Mouse (Mus musculus): Measurements from ENCODE around the gene 1500009L16Rik. TPM values are rescaled to one million over a fixed set of nuclear protein-coding genes. Genes with fewer than 3 reads are reported as not detected.

1500009L16Rik gene
- polyA plus RNA-seq, 1 experiment from 2014 or later: 11.7 TPM

- no peak overlapping the region for H3K4me3 ChIP-seq (ENCODE audit: low read depth, low read length)
- H3K9me3 ChIP-seq (ENCODE audit: control insufficient read depth, low read length): no peaks in the 10 kb centered on the region
- H3K4me2 ChIP-seq (replicated peaks; ENCODE audit: low read depth): no peak overlapping the region
- H3K4me1 ChIP-seq (replicated peaks; ENCODE audit: control insufficient read depth, insufficient read depth): no peaks in the 10 kb centered on the region
- H3K27ac ChIP-seq (replicated peaks): no peak overlapping the region
- H3K9ac ChIP-seq (ENCODE audit: low read length): no peak overlapping the region
- WGBS: 42% methylated on average over 3 of the region's 3 CpGs
- H3K27me3 ChIP-seq (ENCODE audit: control insufficient read depth, insufficient read depth, low read length): no peaks in the 10 kb centered on the region
- TF ChIP-seq EP300 (optimal IDR thresholded peaks at IDR 0.05) (no peak), CTCF (IDR thresholded peaks at IDR 0.05; ENCODE audit: low read depth) (no peak)
- DNase-seq (ENCODE audit: low spot score) (no peak), ATAC-seq (ENCODE audit: low FRiP score, low TSS enrichment) (no peak)
- no peaks in the 10 kb centered on the region for H3K36me3 ChIP-seq (ENCODE audit: control insufficient read depth, insufficient read depth, low read length)
Measured at GRCm38 (mm10) chr10:83785627-83786392, 63.1 kb downstream of the 1500009L16Rik start.

GRCm38 (mm10) chr10:83795088-83795487 lies 72.4 kb downstream of the 1500009L16Rik start:
- Histone ChIP-seq H3K27ac (replicated peaks) (no peak overlapping the region), H3K4me1 (replicated peaks; ENCODE audit: control insufficient read depth, insufficient read depth) (no peaks in the 10 kb centered on the region), H3K36me3 (ENCODE audit: control insufficient read depth, insufficient read depth, low read length) (no peaks in the 10 kb centered on the region), H3K9ac (ENCODE audit: low read length) (no peak overlapping the region), H3K4me2 (replicated peaks; ENCODE audit: low read depth) (no peak overlapping the region), H3K27me3 (ENCODE audit: control insufficient read depth, insufficient read depth, low read length) (no peaks in the 10 kb centered on the region), H3K4me3 (ENCODE audit: low read depth, low read length) (no peak overlapping the region), H3K9me3 (ENCODE audit: control insufficient read depth, low read length) (no peaks in the 10 kb centered on the region)
- TF ChIP-seq CTCF (IDR thresholded peaks at IDR 0.05; ENCODE audit: low read depth) (no peak), EP300 (optimal IDR thresholded peaks at IDR 0.05) (no peak)
- ATAC-seq (ENCODE audit: low FRiP score, low TSS enrichment): no peak
- DNase-seq (ENCODE audit: low spot score): no peak

- Histone ChIP-seq H3K27me3 (ENCODE audit: control insufficient read depth, insufficient read depth, low read length) (no peaks in the 10 kb centered on the region), H3K9me3 (ENCODE audit: control insufficient read depth, low read length) (no peaks in the 10 kb centered on the region), H3K9ac (ENCODE audit: low read length) (no peak overlapping the region), H3K4me3 (ENCODE audit: low read depth, low read length) (no peak overlapping the region), H3K4me2 (replicated peaks; ENCODE audit: low read depth) (no peak overlapping the region), H3K27ac (replicated peaks) (no peak overlapping the region), H3K4me1 (replicated peaks; ENCODE audit: control insufficient read depth, insufficient read depth) (no peaks in the 10 kb centered on the region), H3K36me3 (ENCODE audit: control insufficient read depth, insufficient read depth, low read length) (no peaks in the 10 kb centered on the region)
- TF ChIP-seq EP300 (optimal IDR thresholded peaks at IDR 0.05) (no peak), CTCF (IDR thresholded peaks at IDR 0.05; ENCODE audit: low read depth) (no peak)
- ATAC-seq (ENCODE audit: low FRiP score, low TSS enrichment) (no peak), DNase-seq (ENCODE audit: low spot score) (no peak)
- 89% methylated on average over 4 of the region's 4 CpGs for WGBS
Measured at GRCm38 (mm10) chr10:83795500-83795899, 72.8 kb downstream of the 1500009L16Rik start.

DNA sequence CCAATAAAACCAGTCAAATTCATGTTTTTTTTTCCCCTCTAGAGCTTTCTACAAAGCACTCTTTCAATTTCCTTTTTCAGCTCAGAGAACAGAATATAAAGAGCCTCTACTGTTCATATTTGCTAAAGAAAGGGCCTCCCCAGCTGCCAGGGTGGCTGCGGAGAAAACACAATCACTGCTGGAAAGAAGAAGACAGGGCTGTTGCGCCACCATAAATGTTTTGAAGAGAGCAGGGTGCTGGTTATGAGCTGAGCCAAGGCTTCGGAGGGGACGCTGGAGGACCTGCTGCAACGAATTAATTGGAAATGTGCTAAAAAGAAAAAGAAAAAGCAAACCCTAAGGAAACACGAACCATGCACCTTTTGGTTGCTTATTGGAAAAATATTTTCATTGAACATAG lies 81.4 kb downstream of the 1500009L16Rik start:
- Histone ChIP-seq H3K4me1 (replicated peaks; ENCODE audit: control insufficient read depth, insufficient read depth) (peaks cover 2% of the 10 kb centered on the region; the same call in 1 of the 2 replicates), H3K4me3 (ENCODE audit: low read depth, low read length) (no peak overlapping the region), H3K9ac (ENCODE audit: low read length) (no peak overlapping the region), H3K27me3 (ENCODE audit: control insufficient read depth, insufficient read depth, low read length) (no peaks in the 10 kb centered on the region), H3K9me3 (ENCODE audit: control insufficient read depth, low read length) (no peaks in the 10 kb centered on the region), H3K27ac (replicated peaks) (no peak overlapping the region), H3K36me3 (ENCODE audit: control insufficient read depth, insufficient read depth, low read length) (no peaks in the 10 kb centered on the region), H3K4me2 (replicated peaks; ENCODE audit: low read depth) (no peak overlapping the region)
- no peak for DNase-seq (ENCODE audit: low spot score)
- no peak for TF ChIP-seq EP300 (optimal IDR thresholded peaks at IDR 0.05)
- no peak for TF ChIP-seq CTCF (IDR thresholded peaks at IDR 0.05; ENCODE audit: low read depth)
- 64% methylated on average over 6 of the region's 6 CpGs for WGBS
- ATAC-seq (ENCODE audit: low FRiP score, low TSS enrichment): no peak

- H3K9me3 ChIP-seq (ENCODE audit: control insufficient read depth, low read length): no peaks in the 10 kb centered on the region
- TF ChIP-seq CTCF (IDR thresholded peaks at IDR 0.05; ENCODE audit: low read depth) (no peak), EP300 (optimal IDR thresholded peaks at IDR 0.05) (no peak)
- 0 out of 2 replicates have a peak overlapping the region, but pooled peaks have one; percentile 13 for H3K27ac ChIP-seq (replicated peaks)
- peak; percentile 82 for ATAC-seq (ENCODE audit: low FRiP score, low TSS enrichment)
- peaks cover 2% of the 10 kb centered on the region; the same call in 1 of the 2 replicates for H3K4me1 ChIP-seq (replicated peaks; ENCODE audit: control insufficient read depth, insufficient read depth)
- no peak overlapping the region for H3K4me3 ChIP-seq (ENCODE audit: low read depth, low read length)
- H3K9ac ChIP-seq (ENCODE audit: low read length): no peak overlapping the region
- H3K27me3 ChIP-seq (ENCODE audit: control insufficient read depth, insufficient read depth, low read length): no peaks in the 10 kb centered on the region
- H3K4me2 ChIP-seq (replicated peaks; ENCODE audit: low read depth): no peak overlapping the region
- no peaks in the 10 kb centered on the region for H3K36me3 ChIP-seq (ENCODE audit: control insufficient read depth, insufficient read depth, low read length)
- DNase-seq (ENCODE audit: low spot score): peak; percentile 62
- 10% methylated on average over 11 of the region's 11 CpGs for WGBS
Measured at GRCm38 (mm10) chr10:83805201-83805718, 82.6 kb downstream of the 1500009L16Rik start.

- Histone ChIP-seq H3K4me2 (replicated peaks; ENCODE audit: low read depth) (no peak overlapping the region), H3K4me3 (ENCODE audit: low read depth, low read length) (no peak overlapping the region), H3K9me3 (ENCODE audit: control insufficient read depth, low read length) (no peaks in the 10 kb centered on the region), H3K4me1 (replicated peaks; ENCODE audit: control insufficient read depth, insufficient read depth) (peaks cover 2% of the 10 kb centered on the region; the same call in 1 of the 2 replicates), H3K36me3 (ENCODE audit: control insufficient read depth, insufficient read depth, low read length) (no peaks in the 10 kb centered on the region), H3K27ac (replicated peaks) (no peak overlapping the region), H3K27me3 (ENCODE audit: control insufficient read depth, insufficient read depth, low read length) (no peaks in the 10 kb centered on the region), H3K9ac (ENCODE audit: low read length) (no peak overlapping the region)
- ATAC-seq (ENCODE audit: low FRiP score, low TSS enrichment) (no peak), DNase-seq (ENCODE audit: low spot score) (no peak)
- 71% methylated on average over 8 of the region's 8 CpGs for WGBS
- TF ChIP-seq EP300 (optimal IDR thresholded peaks at IDR 0.05) (no peak), CTCF (IDR thresholded peaks at IDR 0.05; ENCODE audit: low read depth) (no peak)
Measured at GRCm38 (mm10) chr10:83807251-83807650, 84.6 kb downstream of the 1500009L16Rik start.

Other genes with a start within 250 kb of the 1500009L16Rik start
- 0.88 and 1.2 TPM in 2 replicates for gene Aldh1l2, start 188.7 kb upstream of the 1500009L16Rik start, polyA plus RNA-seq (2015; fragmentation: Nextera tagmentation; extraction: Ambion mirVana)
- gene Washc4, start 179.1 kb upstream of the 1500009L16Rik start, polyA plus RNA-seq (2015; fragmentation: Nextera tagmentation; extraction: Ambion mirVana): 16.6 and 18.7 TPM in 2 replicates
- 34.3 and 35.8 TPM in 2 replicates for gene Appl2, start 74.1 kb upstream of the 1500009L16Rik start, polyA plus RNA-seq (2015; fragmentation: Nextera tagmentation; extraction: Ambion mirVana)

Data from stomach, postnatal 0 days (tissue).